Mouse (Mus musculus) retina, postnatal 7 days (tissue): Measurements from ENCODE around the gene Prdm4.

Experiments used
- DNase-seq: peaks from one replicate; pipeline ENCODE4 v3.0.0-alpha.2; 2012; ENCODE audit warnings: low read depth, low spot score

Gene Prdm4

DNA sequence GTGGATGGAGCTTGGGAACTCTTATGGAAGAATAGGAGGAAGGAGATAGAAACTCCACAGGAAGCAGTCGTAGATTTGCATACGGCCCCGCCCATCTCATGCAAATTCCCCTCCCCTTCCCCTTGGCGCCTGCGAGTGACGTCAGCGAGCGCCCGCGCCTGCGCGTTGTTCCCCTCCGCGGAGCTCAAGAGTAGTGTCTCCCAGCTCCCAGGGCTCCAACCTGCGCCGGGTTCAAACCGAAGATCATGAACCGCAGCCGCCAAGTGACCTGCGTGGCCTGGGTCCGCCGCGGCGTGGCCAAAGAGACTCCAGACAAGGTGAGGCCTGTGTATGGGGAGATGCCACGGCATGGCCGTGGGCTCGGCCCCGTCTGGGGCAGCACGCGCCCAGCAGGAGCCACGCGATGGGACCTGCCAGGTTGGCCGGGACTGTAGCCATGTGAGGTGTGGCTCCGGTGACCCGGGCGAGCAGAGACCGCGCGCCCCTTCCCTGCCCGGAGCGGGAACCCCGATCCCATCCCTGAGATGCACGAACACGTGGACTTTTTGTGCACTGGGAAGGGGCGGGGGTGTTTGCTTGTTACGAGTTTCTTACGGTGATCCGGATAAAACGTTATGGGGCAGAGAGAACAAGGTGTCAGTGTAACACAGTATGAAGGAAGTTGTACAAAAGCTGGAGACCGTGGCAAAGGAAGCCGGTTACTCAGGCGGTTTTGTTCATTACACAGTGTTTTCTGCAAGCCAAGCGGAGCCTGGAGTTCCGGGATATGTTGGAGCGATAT, 45.1 kb downstream of the Prdm4 start:
- DNase-seq: peak; percentile 88

DNA sequence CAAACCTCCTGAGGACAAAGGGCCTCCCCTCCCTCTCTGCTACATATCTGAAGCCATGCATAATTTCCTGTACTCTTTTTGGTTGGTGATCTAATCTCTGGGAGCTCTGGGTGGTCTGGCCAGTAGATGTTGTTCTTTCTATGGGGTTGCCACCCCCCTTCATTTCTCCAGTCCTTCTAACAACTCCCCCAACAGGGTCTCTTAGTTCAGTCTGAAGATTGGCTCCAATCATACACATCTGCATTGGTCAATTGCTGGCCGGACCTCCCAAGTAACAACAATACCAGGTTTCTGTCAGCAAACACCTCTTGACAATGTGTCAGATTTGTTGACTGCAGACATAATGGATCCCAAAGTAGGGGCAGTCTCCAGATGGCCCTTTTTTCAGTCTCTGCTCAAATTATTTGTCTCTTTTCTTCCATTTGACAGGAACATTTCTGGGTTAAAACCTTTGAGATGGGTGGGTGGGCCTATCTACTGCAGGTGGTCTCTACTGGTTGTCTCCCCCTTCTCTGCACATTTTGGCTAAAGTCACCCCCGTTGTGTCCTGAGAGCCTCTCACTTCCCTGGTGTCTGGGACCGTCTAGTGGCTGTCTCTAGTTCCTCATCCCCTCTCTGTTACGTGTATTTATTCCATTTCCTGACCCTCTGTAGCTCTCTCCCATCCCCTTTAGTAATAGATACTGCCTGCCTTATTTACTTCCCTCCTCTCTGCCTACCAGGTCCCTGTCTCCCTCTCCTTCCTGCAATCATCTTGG, 70.7 kb downstream of the Prdm4 start:
- no peak for DNase-seq
